20 mouse cellular contexts compared by ENCODE assay signal in genomic region chr15:78937963-78938362, GRCm38 (mm10). TPM values are rescaled to one million over a fixed set of nuclear protein-coding genes. Genes with fewer than 3 reads are reported as not detected.
DNase-seq lines count a peak whose midpoint lies in the region; ATAC-seq and TF ChIP-seq lines count a peak whose summit lies in the region.
"Had no signal": no experiment of that assay in that cellular context is flagged by ENCODE, and none has a peak within 500 bp of the region (broad histone marks: within the 10 kb centered on the region; RNA-seq: fewer than 3 reads in every experiment).

No protein-coding gene starts in this region.

- H3K4me2 ChIP-seq in forebrain, embryonic 11.5 days (ENCODE audit: low read depth, low read length, severe bottlenecking): no peak overlapping the region
- no peak overlapping the region for H3K4me2 ChIP-seq in forebrain, embryonic 16.5 days (ENCODE audit: low read length)
- no peak overlapping the region for H3K4me2 ChIP-seq in midbrain, postnatal 0 days (ENCODE audit: low read depth, low read length, poor library complexity, severe bottlenecking)
- H3K4me2 ChIP-seq in midbrain, embryonic 11.5 days: no peak overlapping the region
- H3K4me2 ChIP-seq: embryonic facial prominence, embryonic 15.5 days; heart, embryonic 12.5 days; intestine, embryonic 15.5 days had no signal

- 90% methylated on average over 2 of the region's 2 CpGs for WGBS in forebrain, embryonic 11.5 days
- 75% methylated on average over 2 of the region's 2 CpGs for WGBS in forebrain, embryonic 16.5 days
- 73% methylated on average over 2 of the region's 2 CpGs for WGBS in midbrain, postnatal 0 days
- 89% methylated on average over 2 of the region's 2 CpGs for WGBS in midbrain, embryonic 11.5 days

- H3K4me3 ChIP-seq in forebrain, embryonic 11.5 days (ENCODE audit: low read depth, low read length): no peak overlapping the region
- H3K4me3 ChIP-seq in forebrain, embryonic 16.5 days (replicated peaks; ENCODE audit: low read length): no peak overlapping the region
- H3K4me3 ChIP-seq in layer of hippocampus, adult 2 months: no peak overlapping the region
- no peak overlapping the region for H3K4me3 ChIP-seq in midbrain, postnatal 0 days (ENCODE audit: low read depth, low read length)
- no peak overlapping the region for H3K4me3 ChIP-seq in midbrain, embryonic 11.5 days (ENCODE audit: low read depth, low read length)
- H3K4me3 ChIP-seq: embryonic facial prominence, embryonic 15.5 days; erythroblast, embryonic 14.5 days; gastrocnemius, adult 2 months; heart, embryonic 12.5 days; hindbrain, embryonic 10.5 days; intestine, embryonic 15.5 days had no signal

- no peaks in the 10 kb centered on the region for H3K9me3 ChIP-seq in forebrain, embryonic 11.5 days (ENCODE audit: control insufficient read depth, low read length)
- no peaks in the 10 kb centered on the region for H3K9me3 ChIP-seq in forebrain, embryonic 16.5 days (ENCODE audit: control insufficient read depth, low read length)
- H3K9me3 ChIP-seq in midbrain, postnatal 0 days (ENCODE audit: low read length): no peaks in the 10 kb centered on the region
- no peaks in the 10 kb centered on the region for H3K9me3 ChIP-seq in midbrain, embryonic 11.5 days (ENCODE audit: control insufficient read depth, low read length)
- H3K9me3 ChIP-seq: embryonic facial prominence, embryonic 15.5 days; forebrain, embryonic 10.5 days; heart, embryonic 12.5 days; hindbrain, embryonic 10.5 days; intestine, embryonic 15.5 days had no signal

- DNase-seq in forebrain, embryonic 11.5 days (ENCODE audit: low spot score): peak; percentile 45
- DNase-seq in layer of hippocampus, adult 2 months (ENCODE audit: low spot score in 2 of 2): peak in 1 of 2 experiments; percentile 14
- DNase-seq in layer of hippocampus, adult 9-11 months: no peak
- DNase-seq in midbrain, postnatal 0 days (ENCODE audit: low spot score): peak; percentile 40
- no peak for DNase-seq in midbrain, embryonic 11.5 days (ENCODE audit: low spot score, missing footprints)
- peak; percentile 87 for DNase-seq in MN1 (ENCODE audit: low spot score)
- DNase-seq in ovary, adult 18-20 months (ENCODE audit: low spot score): no peak
- DNase-seq: adrenal gland, adult 8-10 months; cerebellum, adult 8-10 months; embryo, embryonic 11 days; gastrocnemius, adult 2 months; gastrocnemius, postnatal 25 days had no signal

- peaks cover 4% of the 10 kb centered on the region for H3K4me1 ChIP-seq in forebrain, embryonic 11.5 days (replicated peaks; ENCODE audit: control insufficient read depth, insufficient read depth, low read length)
- H3K4me1 ChIP-seq in forebrain, embryonic 16.5 days (replicated peaks; ENCODE audit: control insufficient read depth, insufficient read depth, low read length): peaks cover 14% of the 10 kb centered on the region
- H3K4me1 ChIP-seq in midbrain, postnatal 0 days (ENCODE audit: insufficient read depth, low read length): peaks cover 4% of the 10 kb centered on the region; the same call in 1 of the 2 replicates
- peaks cover 10% of the 10 kb centered on the region for H3K4me1 ChIP-seq in midbrain, embryonic 11.5 days (ENCODE audit: control insufficient read depth, insufficient read depth, low read length)

- no peak overlapping the region for H3K9ac ChIP-seq in forebrain, embryonic 11.5 days (ENCODE audit: low read length)
- H3K9ac ChIP-seq in forebrain, embryonic 16.5 days (replicated peaks; ENCODE audit: low read depth, low read length): no peak overlapping the region
- no peak overlapping the region for H3K9ac ChIP-seq in midbrain, postnatal 0 days (replicated peaks; ENCODE audit: low read length, poor library complexity, severe bottlenecking)
- H3K9ac ChIP-seq in midbrain, embryonic 11.5 days (ENCODE audit: low read length): no peak overlapping the region
- H3K9ac ChIP-seq: embryonic facial prominence, embryonic 15.5 days; intestine, embryonic 15.5 days had no signal

- H3K36me3 ChIP-seq in forebrain, embryonic 11.5 days (ENCODE audit: control insufficient read depth, insufficient read depth, low read length): peaks cover 12% of the 10 kb centered on the region; the same call in 1 of the 2 replicates
- H3K36me3 ChIP-seq in forebrain, embryonic 16.5 days (ENCODE audit: control insufficient read depth, insufficient read depth): peaks cover 13% of the 10 kb centered on the region
- peaks cover 31% of the 10 kb centered on the region for H3K36me3 ChIP-seq in midbrain, postnatal 0 days (ENCODE audit: insufficient read depth, low read length)
- H3K36me3 ChIP-seq in midbrain, embryonic 11.5 days (ENCODE audit: control insufficient read depth, insufficient read depth, low read length): peaks cover 18% of the 10 kb centered on the region

- H3K27ac ChIP-seq in forebrain, embryonic 11.5 days (ENCODE audit: low read depth, low read length): no peak overlapping the region
- H3K27ac ChIP-seq in forebrain, embryonic 16.5 days (ENCODE audit: low read length): no peak overlapping the region
- peak overlapping the region; percentile 69; the same call in 1 of the 2 replicates for H3K27ac ChIP-seq in layer of hippocampus, adult 2 months
- no peak overlapping the region for H3K27ac ChIP-seq in midbrain, postnatal 0 days (ENCODE audit: low read depth, low read length)
- no peak overlapping the region for H3K27ac ChIP-seq in midbrain, embryonic 11.5 days (ENCODE audit: low read depth, low read length)
- H3K27ac ChIP-seq: embryonic facial prominence, embryonic 15.5 days; forebrain, embryonic 10.5 days; gastrocnemius, adult 2 months; hindbrain, embryonic 10.5 days; intestine, embryonic 15.5 days had no signal

- no peak for ATAC-seq in forebrain, embryonic 11.5 days (replicated peaks; ENCODE audit: low FRiP score)
- no peak for ATAC-seq in forebrain, embryonic 16.5 days
- no peak for ATAC-seq in midbrain, postnatal 0 days (ENCODE audit: low FRiP score)
- no peak for ATAC-seq in midbrain, embryonic 11.5 days (ENCODE audit: low FRiP score)
- ATAC-seq: intestine, embryonic 15.5 days had no signal

- TF ChIP-seq CTCF in layer of hippocampus, adult 2 months (conservative IDR thresholded peaks at IDR 0.05): no peak
- no peak for TF ChIP-seq CTCF in midbrain, postnatal 0 days (IDR thresholded peaks at IDR 0.05)

- H3K27me3 ChIP-seq in forebrain, embryonic 11.5 days (ENCODE audit: control insufficient read depth, insufficient read depth, low read length): no peaks in the 10 kb centered on the region
- H3K27me3 ChIP-seq in forebrain, embryonic 16.5 days (replicated peaks; ENCODE audit: control insufficient read depth, insufficient read depth, low read length): no peaks in the 10 kb centered on the region
- no peaks in the 10 kb centered on the region for H3K27me3 ChIP-seq in midbrain, postnatal 0 days (ENCODE audit: insufficient read depth, low read length)
- no peaks in the 10 kb centered on the region for H3K27me3 ChIP-seq in midbrain, embryonic 11.5 days (ENCODE audit: control insufficient read depth, insufficient read depth, low read length)
- H3K27me3 ChIP-seq: CH12.LX; embryonic facial prominence, embryonic 15.5 days; heart, embryonic 12.5 days; intestine, embryonic 15.5 days had no signal

RNA-seq across cellular contexts. Expression of gene Nol12, which starts 3.2 kb away (rescaled TPM):
- polyA plus RNA-seq in forebrain, embryonic 11.5 days (2014; fragmentation: Nextera tagmentation; extraction: Ambion mirVana): 56.8 and 62.6 TPM in 2 replicates
- polyA plus RNA-seq in forebrain, embryonic 16.5 days (2015; fragmentation: Nextera tagmentation; extraction: Ambion mirVana): 60.4 and 64.2 TPM in 2 replicates
- total RNA-seq in layer of hippocampus, adult 2 months (2021): 10 to 100 TPM; 41.4 to 41.8 TPM
- total RNA-seq in midbrain, postnatal 0 days (2014; rRNA removed): 8.1 and 17.1 TPM in 2 replicates
- polyA plus RNA-seq in midbrain, postnatal 0 days (2015; fragmentation: Nextera tagmentation; extraction: Ambion mirVana): 64.0 and 69.5 TPM in 2 replicates
- 58.3 and 62.7 TPM in 2 replicates for polyA plus RNA-seq in midbrain, embryonic 11.5 days (2014; fragmentation: Nextera tagmentation; extraction: Ambion mirVana)

RNA-seq across cellular contexts. Expression of gene Triobp, which starts 9.6 kb away (rescaled TPM):
- polyA plus RNA-seq in forebrain, embryonic 11.5 days (2014; fragmentation: Nextera tagmentation; extraction: Ambion mirVana): 55.9 and 60.1 TPM in 2 replicates
- polyA plus RNA-seq in forebrain, embryonic 16.5 days (2015; fragmentation: Nextera tagmentation; extraction: Ambion mirVana): 42.7 and 49.7 TPM in 2 replicates
- 10 to 100 TPM; 10.0 to 13.4 TPM for total RNA-seq in layer of hippocampus, adult 2 months (2021)
- total RNA-seq in midbrain, postnatal 0 days (2014; rRNA removed): 40.0 and 53.3 TPM in 2 replicates
- polyA plus RNA-seq in midbrain, postnatal 0 days (2015; fragmentation: Nextera tagmentation; extraction: Ambion mirVana): 24.7 and 28.4 TPM in 2 replicates
- polyA plus RNA-seq in midbrain, embryonic 11.5 days (2014; fragmentation: Nextera tagmentation; extraction: Ambion mirVana): 33.2 and 34.8 TPM in 2 replicates

RNA-seq across cellular contexts. Expression of gene Lgals1, which starts 11.4 kb away (rescaled TPM):
- polyA plus RNA-seq in forebrain, embryonic 11.5 days (2014; fragmentation: Nextera tagmentation; extraction: Ambion mirVana): 279 and 319 TPM in 2 replicates
- 51.9 and 95.5 TPM in 2 replicates for polyA plus RNA-seq in forebrain, embryonic 16.5 days (2015; fragmentation: Nextera tagmentation; extraction: Ambion mirVana)
- 10 to 100 TPM; 18.9 to 20.2 TPM for total RNA-seq in layer of hippocampus, adult 2 months (2021)
- 35.4 and 46.2 TPM in 2 replicates for total RNA-seq in midbrain, postnatal 0 days (2014; rRNA removed)
- polyA plus RNA-seq in midbrain, postnatal 0 days (2015; fragmentation: Nextera tagmentation; extraction: Ambion mirVana): 69.7 and 76.8 TPM in 2 replicates
- polyA plus RNA-seq in midbrain, embryonic 11.5 days (2014; fragmentation: Nextera tagmentation; extraction: Ambion mirVana): 360 and 382 TPM in 2 replicates

RNA-seq across cellular contexts. Expression of gene Pdxp, which starts 24.2 kb away (rescaled TPM):
- polyA plus RNA-seq in forebrain, embryonic 11.5 days (2014; fragmentation: Nextera tagmentation; extraction: Ambion mirVana): 37.2 and 49.2 TPM in 2 replicates
- polyA plus RNA-seq in forebrain, embryonic 16.5 days (2015; fragmentation: Nextera tagmentation; extraction: Ambion mirVana): 96.4 and 102 TPM in 2 replicates
- 100 to 1,000 TPM; 162 to 172 TPM for total RNA-seq in layer of hippocampus, adult 2 months (2021)
- total RNA-seq in midbrain, postnatal 0 days (2014; rRNA removed): 350 and 364 TPM in 2 replicates
- 171 and 181 TPM in 2 replicates for polyA plus RNA-seq in midbrain, postnatal 0 days (2015; fragmentation: Nextera tagmentation; extraction: Ambion mirVana)
- 32.6 and 33.8 TPM in 2 replicates for polyA plus RNA-seq in midbrain, embryonic 11.5 days (2014; fragmentation: Nextera tagmentation; extraction: Ambion mirVana)

RNA-seq across cellular contexts. Expression of gene Sh3bp1, which starts 38.4 kb away (rescaled TPM):
- 15.8 and 17.3 TPM in 2 replicates for polyA plus RNA-seq in forebrain, embryonic 11.5 days (2014; fragmentation: Nextera tagmentation; extraction: Ambion mirVana)
- polyA plus RNA-seq in forebrain, embryonic 16.5 days (2015; fragmentation: Nextera tagmentation; extraction: Ambion mirVana): 4.9 and 6.0 TPM in 2 replicates
- total RNA-seq in layer of hippocampus, adult 2 months (2021): 10 to 100 TPM; 27.7 to 41.8 TPM
- total RNA-seq in midbrain, postnatal 0 days (2014; rRNA removed): 4.2 and 4.5 TPM in 2 replicates
- 4.0 and 4.7 TPM in 2 replicates for polyA plus RNA-seq in midbrain, postnatal 0 days (2015; fragmentation: Nextera tagmentation; extraction: Ambion mirVana)
- polyA plus RNA-seq in midbrain, embryonic 11.5 days (2014; fragmentation: Nextera tagmentation; extraction: Ambion mirVana): 9.1 and 10.3 TPM in 2 replicates

Comparison
In these comparisons a context has a peak if more than half of its experiments do, and no peak if none do; other contexts are left out.
1. DNase-seq: peak in forebrain, embryonic 11.5 days (single experiment), midbrain, postnatal 0 days (single experiment) and MN1 (single experiment); none in layer of hippocampus, adult 9-11 months (single experiment), midbrain, embryonic 11.5 days (single experiment) and ovary, adult 18-20 months (single experiment).